Mouse (Mus musculus): ENCODE results near the gene Kirrel3. TPM values are rescaled to one million over a fixed set of nuclear protein-coding genes. Genes with fewer than 3 reads are reported as not detected.

Kirrel3 gene
- polyA plus RNA-seq, 1 experiment from 2014 or later = 3.5 TPM

DNA sequence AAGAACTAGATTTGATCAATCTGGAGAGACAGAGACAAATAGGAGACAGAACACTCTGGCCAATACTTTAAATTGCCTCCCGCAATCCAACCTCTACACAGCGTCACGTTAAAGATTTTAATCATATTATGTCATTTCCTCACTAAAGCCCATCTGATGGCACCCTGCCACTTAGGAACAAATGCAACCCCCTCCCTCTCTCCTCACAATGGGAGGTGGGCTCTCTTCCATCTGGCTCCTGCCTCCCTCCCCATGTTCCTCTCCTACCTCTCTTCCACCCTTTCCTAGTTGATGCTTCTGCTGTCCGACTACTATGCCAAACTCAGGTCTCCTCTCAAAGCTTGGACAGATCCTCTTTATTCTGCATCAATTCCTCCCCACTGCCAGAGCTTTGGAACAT is 365.4 kb downstream of the Kirrel3 start:
- Histone ChIP-seq H3K36me3 (no peaks in the 10 kb centered on the region), H3K27me3 (replicated peaks) (no peaks in the 10 kb centered on the region), H3K4me2 (no peak overlapping the region), H3K9me3 (no peaks in the 10 kb centered on the region), H3K4me3 (replicated peaks) (no peak overlapping the region), H3K4me1 (no peaks in the 10 kb centered on the region), H3K27ac (no peak overlapping the region), H3K9ac (no peak overlapping the region)
- 81% methylated on average over 4 of the region's 4 CpGs for WGBS
- no peak for ATAC-seq (ENCODE audit: insufficient read depth, low FRiP score, low read depth)

DNA sequence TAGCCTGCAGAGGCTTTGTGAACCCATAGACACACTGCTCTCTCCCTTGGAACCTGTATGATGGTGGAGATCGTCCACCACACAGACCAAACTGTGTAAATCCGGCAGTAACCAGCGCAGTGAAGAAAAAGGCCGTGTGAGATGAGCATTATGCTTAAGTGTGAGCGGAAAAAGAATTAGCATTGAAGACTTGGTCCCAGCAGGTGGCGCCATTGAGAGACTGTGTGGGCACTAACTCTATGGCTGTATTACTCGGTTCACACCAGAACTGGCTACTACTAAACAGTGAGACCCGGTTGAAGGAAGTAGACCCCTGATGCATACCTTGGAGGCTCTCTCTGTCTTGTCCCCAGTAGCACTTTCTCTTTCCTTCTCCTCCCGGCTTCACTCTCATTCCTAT is 371.9 kb downstream of the Kirrel3 start:
- 62% methylated on average over 9 of the region's 9 CpGs for WGBS
- Histone ChIP-seq H3K27me3 (replicated peaks) (no peaks in the 10 kb centered on the region), H3K4me2 (no peak overlapping the region), H3K36me3 (no peaks in the 10 kb centered on the region), H3K9me3 (no peaks in the 10 kb centered on the region), H3K9ac (no peak overlapping the region), H3K4me1 (no peaks in the 10 kb centered on the region), H3K27ac (no peak overlapping the region), H3K4me3 (replicated peaks) (no peak overlapping the region)
- ATAC-seq (ENCODE audit: insufficient read depth, low FRiP score, low read depth) = no peak

DNA sequence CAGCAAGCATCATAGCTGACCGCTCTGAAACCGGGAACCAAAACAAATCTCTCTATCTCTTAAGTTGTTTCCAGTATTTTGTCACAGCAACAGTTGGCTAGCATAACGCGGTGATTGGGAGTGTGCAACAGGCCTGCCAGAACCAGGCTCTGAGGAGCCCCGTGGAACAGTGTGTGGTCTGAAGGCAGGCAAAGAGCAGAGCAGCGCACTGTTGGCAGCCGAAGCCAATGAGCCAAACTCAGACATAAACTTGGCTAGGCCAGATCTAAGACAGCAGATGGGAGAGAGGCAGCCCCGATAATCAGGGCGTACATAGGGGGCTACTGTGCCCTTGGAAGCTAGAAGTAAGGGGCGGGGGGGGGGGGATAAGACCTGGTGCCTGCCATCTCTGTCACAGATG is 372.4 kb downstream of the Kirrel3 start:
- no peaks in the 10 kb centered on the region for H3K36me3 ChIP-seq
- H3K9ac ChIP-seq = no peak overlapping the region
- WGBS = 97% methylated on average over 10 of the region's 10 CpGs
- H3K27ac ChIP-seq = no peak overlapping the region
- ATAC-seq (ENCODE audit: insufficient read depth, low FRiP score, low read depth) = no peak
- H3K4me1 ChIP-seq = no peaks in the 10 kb centered on the region
- no peak overlapping the region for H3K4me3 ChIP-seq (replicated peaks)
- no peaks in the 10 kb centered on the region for H3K27me3 ChIP-seq (replicated peaks)
- no peak overlapping the region for H3K4me2 ChIP-seq
- no peaks in the 10 kb centered on the region for H3K9me3 ChIP-seq

DNA sequence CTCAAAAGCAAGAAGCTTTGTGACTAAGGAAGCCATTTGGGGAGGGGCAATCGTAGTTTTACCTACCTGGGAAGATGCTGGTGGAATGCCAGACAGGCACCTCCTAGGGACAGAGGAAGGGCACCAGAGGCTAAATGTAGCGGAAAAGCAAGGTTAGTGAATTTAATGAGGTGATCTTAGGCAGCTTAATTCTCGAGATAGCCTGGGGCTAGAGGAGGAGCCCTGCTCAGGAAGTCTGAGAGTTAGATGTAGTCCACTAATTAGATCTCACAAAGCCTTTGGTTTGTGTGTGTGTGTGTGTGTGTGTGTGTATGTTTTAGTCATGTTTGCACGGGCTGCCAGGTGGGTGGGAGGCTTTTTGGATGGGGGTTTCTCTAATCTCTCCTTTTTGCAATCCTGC is 375.2 kb downstream of the Kirrel3 start:
- Histone ChIP-seq H3K4me1 (no peaks in the 10 kb centered on the region), H3K4me3 (replicated peaks) (no peak overlapping the region), H3K9ac (no peak overlapping the region), H3K36me3 (no peaks in the 10 kb centered on the region), H3K9me3 (no peaks in the 10 kb centered on the region), H3K27ac (no peak overlapping the region), H3K27me3 (replicated peaks) (no peaks in the 10 kb centered on the region), H3K4me2 (no peak overlapping the region)
- ATAC-seq (ENCODE audit: insufficient read depth, low FRiP score, low read depth) = no peak
- 40% methylated on average over 4 of the region's 4 CpGs for WGBS

DNA sequence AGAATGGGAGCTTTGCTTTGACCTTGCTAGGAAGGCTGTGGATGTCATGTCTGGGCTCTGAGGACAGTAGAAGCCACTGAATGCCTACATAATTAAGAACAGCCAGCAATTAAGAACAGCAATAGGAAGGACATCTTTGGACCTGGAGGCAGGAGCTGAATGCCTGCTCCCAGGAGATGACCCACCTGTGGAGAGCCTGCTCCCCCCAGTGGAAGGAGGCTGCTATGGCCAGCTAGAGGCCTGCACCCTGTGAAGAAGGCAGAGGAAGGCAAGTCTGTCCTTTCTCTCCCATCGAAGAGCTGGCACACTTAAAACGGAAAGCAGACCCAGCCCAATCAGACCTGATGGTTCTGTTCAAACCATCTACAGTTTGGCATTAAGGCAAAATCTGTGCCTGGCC is 376.1 kb downstream of the Kirrel3 start:
- no peaks in the 10 kb centered on the region for H3K27me3 ChIP-seq (replicated peaks)
- ATAC-seq (ENCODE audit: insufficient read depth, low FRiP score, low read depth) = no peak
- no peak overlapping the region for H3K4me3 ChIP-seq (replicated peaks)
- 40% methylated on average over 2 of the region's 2 CpGs for WGBS
- H3K4me2 ChIP-seq = no peak overlapping the region
- no peaks in the 10 kb centered on the region for H3K9me3 ChIP-seq
- H3K4me1 ChIP-seq = no peaks in the 10 kb centered on the region
- H3K27ac ChIP-seq = no peak overlapping the region
- no peak overlapping the region for H3K9ac ChIP-seq
- H3K36me3 ChIP-seq = no peaks in the 10 kb centered on the region

DNA sequence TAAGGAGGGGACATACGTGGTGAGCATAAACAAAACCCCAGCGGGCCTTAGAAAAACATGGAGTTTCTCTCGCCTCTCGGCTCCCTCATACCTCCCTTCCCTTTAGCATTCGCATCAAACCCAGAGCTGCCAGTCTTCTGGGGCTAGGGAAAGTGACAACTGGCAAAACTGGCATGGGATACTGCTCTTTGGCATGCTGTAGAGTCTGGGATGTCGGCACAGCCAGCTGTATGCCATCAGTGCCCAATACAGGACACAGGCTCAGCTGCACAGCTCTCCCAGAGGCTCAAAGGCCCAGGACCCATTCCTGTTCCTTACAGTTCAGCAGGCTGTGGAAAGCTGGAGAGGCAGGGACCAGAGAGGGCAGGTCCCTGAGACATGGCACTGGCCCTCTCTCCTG is 379.9 kb downstream of the Kirrel3 start:
- WGBS = 77% methylated on average over 6 of the region's 6 CpGs
- no peak overlapping the region for H3K9ac ChIP-seq
- no peaks in the 10 kb centered on the region for H3K27me3 ChIP-seq (replicated peaks)
- H3K4me3 ChIP-seq (replicated peaks) = no peak overlapping the region
- H3K36me3 ChIP-seq = no peaks in the 10 kb centered on the region
- no peaks in the 10 kb centered on the region for H3K9me3 ChIP-seq
- no peak overlapping the region for H3K4me2 ChIP-seq
- ATAC-seq (ENCODE audit: insufficient read depth, low FRiP score, low read depth) = no peak
- H3K27ac ChIP-seq = no peak overlapping the region
- H3K4me1 ChIP-seq = no peaks in the 10 kb centered on the region

DNA sequence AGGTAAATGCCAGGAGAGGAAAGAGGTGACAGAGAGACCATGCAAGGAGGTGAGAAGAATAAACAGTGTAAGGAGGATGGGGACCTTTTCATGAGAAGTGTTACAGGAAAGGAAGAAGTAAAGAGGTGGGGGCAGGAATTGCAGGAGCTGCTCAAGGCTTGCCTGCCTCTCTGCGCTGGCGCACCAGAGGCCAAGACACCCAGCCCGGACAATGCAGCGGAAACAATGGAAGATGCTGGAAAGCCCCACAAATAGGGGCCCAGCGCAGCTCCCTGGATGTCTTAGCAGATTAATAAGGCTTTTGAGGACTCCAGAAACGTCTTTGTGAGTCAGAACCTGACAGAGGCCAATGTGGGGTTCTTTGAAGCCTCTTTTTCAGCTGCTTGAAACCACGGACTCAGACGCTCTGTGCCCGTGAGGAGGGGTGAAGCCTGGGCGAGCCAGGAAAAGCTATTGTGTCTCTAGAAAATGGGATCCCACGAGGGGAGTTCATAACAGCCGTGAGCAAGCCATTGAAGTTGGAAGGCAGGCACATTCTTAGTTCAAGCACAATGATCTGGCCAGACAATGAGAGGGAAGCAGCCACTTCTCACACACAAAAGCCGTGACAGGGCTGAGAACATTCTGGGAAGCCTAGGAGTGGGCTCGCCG is 385.7 kb downstream of the Kirrel3 start:
- H3K4me3 ChIP-seq (replicated peaks) = no peak overlapping the region
- no peak overlapping the region for H3K9ac ChIP-seq
- no peak overlapping the region for H3K4me2 ChIP-seq
- no peak overlapping the region for H3K27ac ChIP-seq
- H3K4me1 ChIP-seq = no peaks in the 10 kb centered on the region
- no peaks in the 10 kb centered on the region for H3K27me3 ChIP-seq (replicated peaks)
- no peaks in the 10 kb centered on the region for H3K9me3 ChIP-seq
- no peak for ATAC-seq (ENCODE audit: insufficient read depth, low FRiP score, low read depth)
- H3K36me3 ChIP-seq = no peaks in the 10 kb centered on the region
- WGBS = 61% methylated on average over 15 of the region's 15 CpGs

DNA sequence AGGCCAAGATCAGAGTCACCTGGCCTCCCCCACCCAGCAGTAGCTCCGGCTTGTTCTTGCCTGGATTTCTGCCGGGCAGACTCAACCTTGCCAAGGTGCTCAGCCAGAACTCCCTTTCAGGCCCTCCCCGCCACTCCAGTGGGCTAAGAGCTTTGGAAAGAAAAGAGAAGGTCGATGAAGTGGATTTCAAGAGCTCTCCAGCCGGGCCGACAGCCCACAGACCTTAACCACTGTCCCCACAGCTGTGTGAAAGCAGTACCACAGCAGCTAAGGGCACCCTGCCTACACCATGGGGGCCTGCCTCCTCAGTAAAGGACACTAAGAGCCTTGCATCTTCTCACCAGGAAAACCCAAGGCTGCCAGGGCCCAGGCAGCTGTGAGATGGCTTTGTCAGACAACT is 389.5 kb downstream of the Kirrel3 start:
- H3K4me2 ChIP-seq = no peak overlapping the region
- no peak overlapping the region for H3K27ac ChIP-seq
- no peaks in the 10 kb centered on the region for H3K36me3 ChIP-seq
- no peak overlapping the region for H3K9ac ChIP-seq
- no peak overlapping the region for H3K4me3 ChIP-seq (replicated peaks)
- H3K9me3 ChIP-seq = no peaks in the 10 kb centered on the region
- no peaks in the 10 kb centered on the region for H3K4me1 ChIP-seq
- ATAC-seq (ENCODE audit: insufficient read depth, low FRiP score, low read depth) = no peak
- H3K27me3 ChIP-seq (replicated peaks) = no peaks in the 10 kb centered on the region
- WGBS = 70% methylated on average over 6 of the region's 6 CpGs

DNA sequence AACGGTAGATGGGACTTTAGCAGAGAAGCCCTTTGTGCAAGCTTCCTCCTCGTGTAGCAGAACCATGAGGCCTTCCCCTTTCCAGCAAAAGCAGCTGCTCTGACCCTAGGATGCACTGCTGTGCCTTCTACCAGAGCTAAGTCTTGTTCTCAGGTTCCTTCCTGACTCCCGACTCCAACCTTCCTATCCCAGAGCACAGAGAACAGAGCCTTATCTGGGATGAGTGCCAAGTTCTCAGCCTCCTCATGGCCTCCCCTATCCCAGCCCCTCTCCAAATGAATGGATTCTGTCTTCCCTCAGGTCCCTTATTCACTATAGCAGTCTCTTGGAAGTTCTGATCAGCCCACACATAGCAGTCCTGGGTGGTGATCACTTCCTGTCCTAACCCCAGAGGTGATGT is 391.5 kb downstream of the Kirrel3 start:
- Histone ChIP-seq H3K4me2 (no peak overlapping the region), H3K4me1 (no peaks in the 10 kb centered on the region), H3K27me3 (replicated peaks) (no peaks in the 10 kb centered on the region), H3K27ac (no peak overlapping the region), H3K9me3 (no peaks in the 10 kb centered on the region), H3K36me3 (no peaks in the 10 kb centered on the region), H3K9ac (no peak overlapping the region), H3K4me3 (replicated peaks) (no peak overlapping the region)
- WGBS = 51% methylated on average over 3 of the region's 3 CpGs
- no peak for ATAC-seq (ENCODE audit: insufficient read depth, low FRiP score, low read depth)

DNA sequence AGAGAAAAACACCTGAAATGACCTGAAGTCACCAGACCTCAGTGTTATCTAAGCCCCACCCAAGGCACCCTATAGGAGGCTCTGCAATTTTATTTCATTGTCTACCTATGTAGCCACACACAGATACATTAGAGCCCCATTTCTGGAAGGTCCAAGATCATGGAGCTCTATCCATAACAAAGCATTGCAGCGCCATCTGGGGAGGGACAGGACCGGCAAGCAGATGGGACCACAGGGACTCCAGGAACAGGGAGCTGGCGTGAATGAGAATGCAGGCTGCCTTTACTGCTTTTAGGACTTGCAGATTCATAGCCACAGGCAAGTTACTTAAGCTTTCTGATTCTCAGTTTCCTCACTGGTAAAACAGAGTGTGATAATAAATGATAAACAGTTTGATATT is 392.1 kb downstream of the Kirrel3 start:
- H3K9ac ChIP-seq = no peak overlapping the region
- no peaks in the 10 kb centered on the region for H3K27me3 ChIP-seq (replicated peaks)
- no peaks in the 10 kb centered on the region for H3K9me3 ChIP-seq
- WGBS = 69% methylated on average over 3 of the region's 3 CpGs
- no peaks in the 10 kb centered on the region for H3K4me1 ChIP-seq
- no peaks in the 10 kb centered on the region for H3K36me3 ChIP-seq
- no peak overlapping the region for H3K27ac ChIP-seq
- no peak for ATAC-seq (ENCODE audit: insufficient read depth, low FRiP score, low read depth)
- no peak overlapping the region for H3K4me3 ChIP-seq (replicated peaks)
- no peak overlapping the region for H3K4me2 ChIP-seq

DNA sequence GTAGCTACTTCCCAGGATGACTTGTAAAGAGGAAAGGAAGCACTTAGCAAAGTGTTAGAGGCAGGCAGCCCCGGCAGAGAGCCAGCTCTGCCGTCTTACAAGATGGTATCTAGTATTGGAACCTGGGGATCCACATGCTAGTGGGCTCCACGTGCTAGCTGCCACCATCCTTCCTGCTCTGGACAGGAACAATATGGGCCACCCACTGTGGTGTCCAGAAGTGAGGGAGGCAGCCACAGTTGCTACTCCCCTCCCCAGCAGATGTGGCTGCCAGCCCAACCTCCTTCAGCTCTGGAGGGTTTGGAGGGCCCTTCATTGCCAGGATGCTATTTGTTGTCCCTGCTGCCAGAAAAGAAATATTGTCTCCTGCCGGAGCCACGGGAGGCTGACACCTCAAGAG is 396.1 kb downstream of the Kirrel3 start:
- no peaks in the 10 kb centered on the region for H3K27me3 ChIP-seq (replicated peaks)
- no peaks in the 10 kb centered on the region for H3K9me3 ChIP-seq
- no peak overlapping the region for H3K4me3 ChIP-seq (replicated peaks)
- H3K4me1 ChIP-seq = no peaks in the 10 kb centered on the region
- WGBS = 32% methylated on average over 5 of the region's 5 CpGs
- ATAC-seq (ENCODE audit: insufficient read depth, low FRiP score, low read depth) = no peak
- no peak overlapping the region for H3K27ac ChIP-seq
- no peak overlapping the region for H3K4me2 ChIP-seq
- no peaks in the 10 kb centered on the region for H3K36me3 ChIP-seq
- H3K9ac ChIP-seq = no peak overlapping the region

DNA sequence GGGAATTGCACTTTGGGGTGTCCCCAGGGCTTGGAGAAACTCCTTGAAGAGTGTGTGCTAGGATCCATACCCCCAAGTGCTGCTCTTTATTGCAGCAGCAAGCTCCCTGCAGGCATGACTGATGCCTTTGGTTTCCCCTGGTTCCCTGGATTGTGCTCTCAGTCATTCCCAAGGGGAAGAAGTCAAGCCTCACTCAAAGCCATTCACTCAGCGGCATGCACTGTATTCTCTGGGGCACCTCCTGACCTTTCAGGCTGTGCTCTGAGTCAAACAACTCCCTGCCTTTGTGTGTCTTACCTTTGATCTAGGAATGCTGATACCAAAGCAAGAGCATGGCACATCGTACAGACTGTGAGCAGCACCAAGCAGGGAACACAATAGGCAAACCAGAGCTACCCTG is 396.5 kb downstream of the Kirrel3 start:
- no peak for ATAC-seq (ENCODE audit: insufficient read depth, low FRiP score, low read depth)
- H3K9ac ChIP-seq = no peak overlapping the region
- WGBS = 26% methylated on average over 2 of the region's 2 CpGs
- no peaks in the 10 kb centered on the region for H3K9me3 ChIP-seq
- no peaks in the 10 kb centered on the region for H3K4me1 ChIP-seq
- H3K27ac ChIP-seq = no peak overlapping the region
- H3K27me3 ChIP-seq (replicated peaks) = no peaks in the 10 kb centered on the region
- no peak overlapping the region for H3K4me2 ChIP-seq
- H3K36me3 ChIP-seq = no peaks in the 10 kb centered on the region
- no peak overlapping the region for H3K4me3 ChIP-seq (replicated peaks)

DNA sequence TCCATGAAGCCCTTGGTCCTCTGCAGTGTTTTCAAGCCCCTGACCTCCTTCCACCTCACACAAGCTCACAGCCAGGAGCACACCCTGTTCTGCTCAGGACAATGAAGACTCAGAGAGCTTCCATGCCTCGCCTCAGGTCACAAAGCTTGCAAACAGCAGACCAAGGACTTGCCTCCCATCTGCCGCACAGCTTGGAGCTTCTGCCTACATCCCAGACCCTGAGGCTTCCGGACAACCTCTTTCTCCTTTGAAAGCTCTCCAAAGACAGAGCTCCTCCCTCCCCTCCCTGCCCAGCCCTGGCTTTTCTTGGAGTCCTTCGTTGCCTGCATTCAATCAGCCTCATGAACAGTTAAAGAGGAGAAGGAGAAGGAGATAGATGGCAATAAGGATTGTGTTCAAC is 397.4 kb downstream of the Kirrel3 start:
- no peak overlapping the region for H3K9ac ChIP-seq
- H3K4me1 ChIP-seq = no peaks in the 10 kb centered on the region
- H3K9me3 ChIP-seq = no peaks in the 10 kb centered on the region
- H3K27ac ChIP-seq = no peak overlapping the region
- no peaks in the 10 kb centered on the region for H3K36me3 ChIP-seq
- H3K4me2 ChIP-seq = no peak overlapping the region
- H3K4me3 ChIP-seq (replicated peaks) = no peak overlapping the region
- no peaks in the 10 kb centered on the region for H3K27me3 ChIP-seq (replicated peaks)
- WGBS = 36% methylated on average over 4 of the region's 4 CpGs
- ATAC-seq (ENCODE audit: insufficient read depth, low FRiP score, low read depth) = no peak

Data from stomach, embryonic 15.5 days (tissue).